Mouse (Mus musculus): ENCODE measurements around the gene Tmem207. TPM values are rescaled to one million over a fixed set of nuclear protein-coding genes. Genes with fewer than 3 reads are reported as not detected.

The Tmem207 gene
- polyA plus RNA-seq (2014; fragmentation: Nextera tagmentation; extraction: Ambion mirVana) = 0.47 TPM in 1 of 2 replicates, not detected in the other

GRCm38 (mm10) chr16:26526669-26527068 lies at the start of gene Tmem207:
Gene Tmem207 (minus strand): TSS chr16:26526769.
- Histone ChIP-seq H3K4me3 (ENCODE audit: low read depth, low read length) (no peak within 1 kb of the TSS), H3K4me2 (ENCODE audit: low read depth, low read length) (no peak within 1 kb of the TSS), H3K36me3 (ENCODE audit: control insufficient read depth, insufficient read depth, low read length) (no peaks in the 10 kb centered on the region), H3K27ac (ENCODE audit: low read depth, low read length) (no peak within 1 kb of the TSS), H3K9me3 (ENCODE audit: control insufficient read depth, low read length) (no peaks in the 10 kb centered on the region), H3K9ac (replicated peaks; ENCODE audit: low read depth, low read length) (no peak within 1 kb of the TSS), H3K4me1 (ENCODE audit: control insufficient read depth, insufficient read depth, low read length) (0 out of 2 replicates have a peak, but pooled peaks cover 8% of the 10 kb centered on the region), H3K27me3 (ENCODE audit: control insufficient read depth, insufficient read depth, low read length) (no peaks in the 10 kb centered on the region)
- no peak for ATAC-seq (ENCODE audit: low read depth)
- WGBS = 67% methylated on average over 4 of the region's 4 CpGs

GRCm38 (mm10) chr16:26574173-26574572 lies 47.6 kb upstream of the Tmem207 start:
- no peak for ATAC-seq (ENCODE audit: low read depth)
- Histone ChIP-seq H3K36me3 (ENCODE audit: control insufficient read depth, insufficient read depth, low read length) (no peaks in the 10 kb centered on the region), H3K4me3 (ENCODE audit: low read depth, low read length) (no peak overlapping the region), H3K4me1 (ENCODE audit: control insufficient read depth, insufficient read depth, low read length) (no peaks in the 10 kb centered on the region), H3K27me3 (ENCODE audit: control insufficient read depth, insufficient read depth, low read length) (no peaks in the 10 kb centered on the region), H3K27ac (ENCODE audit: low read depth, low read length) (no peak overlapping the region), H3K9ac (replicated peaks; ENCODE audit: low read depth, low read length) (no peak overlapping the region), H3K4me2 (ENCODE audit: low read depth, low read length) (no peak overlapping the region), H3K9me3 (ENCODE audit: control insufficient read depth, low read length) (no peaks in the 10 kb centered on the region)
- WGBS = 93% methylated on average over 5 of the region's 5 CpGs

- Histone ChIP-seq H3K27me3 (ENCODE audit: control insufficient read depth, insufficient read depth, low read length) (no peaks in the 10 kb centered on the region), H3K4me3 (ENCODE audit: low read depth, low read length) (no peak overlapping the region), H3K4me1 (ENCODE audit: control insufficient read depth, insufficient read depth, low read length) (no peaks in the 10 kb centered on the region), H3K27ac (ENCODE audit: low read depth, low read length) (no peak overlapping the region), H3K9me3 (ENCODE audit: control insufficient read depth, low read length) (no peaks in the 10 kb centered on the region), H3K36me3 (ENCODE audit: control insufficient read depth, insufficient read depth, low read length) (no peaks in the 10 kb centered on the region), H3K9ac (replicated peaks; ENCODE audit: low read depth, low read length) (no peak overlapping the region), H3K4me2 (ENCODE audit: low read depth, low read length) (no peak overlapping the region)
- 97% methylated on average over 2 of the region's 2 CpGs for WGBS
- no peak for ATAC-seq (ENCODE audit: low read depth)
Measured at GRCm38 (mm10) chr16:26571836-26572235, 45.3 kb upstream of the Tmem207 start.

GRCm38 (mm10) chr16:26569387-26569978 lies 42.9 kb upstream of the Tmem207 start:
- ATAC-seq (ENCODE audit: low read depth) = no peak
- Histone ChIP-seq H3K4me3 (ENCODE audit: low read depth, low read length) (no peak overlapping the region), H3K27me3 (ENCODE audit: control insufficient read depth, insufficient read depth, low read length) (no peaks in the 10 kb centered on the region), H3K4me2 (ENCODE audit: low read depth, low read length) (no peak overlapping the region), H3K9me3 (ENCODE audit: control insufficient read depth, low read length) (no peaks in the 10 kb centered on the region), H3K4me1 (ENCODE audit: control insufficient read depth, insufficient read depth, low read length) (no peaks in the 10 kb centered on the region), H3K27ac (ENCODE audit: low read depth, low read length) (no peak overlapping the region), H3K9ac (replicated peaks; ENCODE audit: low read depth, low read length) (no peak overlapping the region), H3K36me3 (ENCODE audit: control insufficient read depth, insufficient read depth, low read length) (no peaks in the 10 kb centered on the region)

- no peak overlapping the region for H3K9ac ChIP-seq (replicated peaks; ENCODE audit: low read depth, low read length)
- no peak for ATAC-seq (ENCODE audit: low read depth)
- H3K4me1 ChIP-seq (ENCODE audit: control insufficient read depth, insufficient read depth, low read length) = no peaks in the 10 kb centered on the region
- no peak overlapping the region for H3K4me2 ChIP-seq (ENCODE audit: low read depth, low read length)
- H3K36me3 ChIP-seq (ENCODE audit: control insufficient read depth, insufficient read depth, low read length) = no peaks in the 10 kb centered on the region
- no peak overlapping the region for H3K4me3 ChIP-seq (ENCODE audit: low read depth, low read length)
- H3K27me3 ChIP-seq (ENCODE audit: control insufficient read depth, insufficient read depth, low read length) = no peaks in the 10 kb centered on the region
- H3K27ac ChIP-seq (ENCODE audit: low read depth, low read length) = no peak overlapping the region
- no peaks in the 10 kb centered on the region for H3K9me3 ChIP-seq (ENCODE audit: control insufficient read depth, low read length)
- WGBS = 86% methylated on average over 2 of the region's 2 CpGs
Measured at GRCm38 (mm10) chr16:26562771-26563170, 36.2 kb upstream of the Tmem207 start.

GRCm38 (mm10) chr16:26561743-26562142 lies 35.2 kb upstream of the Tmem207 start:
- no peaks in the 10 kb centered on the region for H3K9me3 ChIP-seq (ENCODE audit: control insufficient read depth, low read length)
- no peaks in the 10 kb centered on the region for H3K4me1 ChIP-seq (ENCODE audit: control insufficient read depth, insufficient read depth, low read length)
- no peaks in the 10 kb centered on the region for H3K36me3 ChIP-seq (ENCODE audit: control insufficient read depth, insufficient read depth, low read length)
- 11% methylated on average over 2 of the region's 2 CpGs for WGBS
- no peak for ATAC-seq (ENCODE audit: low read depth)
- no peak overlapping the region for H3K9ac ChIP-seq (replicated peaks; ENCODE audit: low read depth, low read length)
- no peak overlapping the region for H3K27ac ChIP-seq (ENCODE audit: low read depth, low read length)
- H3K27me3 ChIP-seq (ENCODE audit: control insufficient read depth, insufficient read depth, low read length) = no peaks in the 10 kb centered on the region
- H3K4me2 ChIP-seq (ENCODE audit: low read depth, low read length) = no peak overlapping the region
- H3K4me3 ChIP-seq (ENCODE audit: low read depth, low read length) = no peak overlapping the region

- H3K27ac ChIP-seq (ENCODE audit: low read depth, low read length) = no peak overlapping the region
- WGBS = 80% methylated on average over 1 of the region's 1 CpGs
- no peaks in the 10 kb centered on the region for H3K27me3 ChIP-seq (ENCODE audit: control insufficient read depth, insufficient read depth, low read length)
- no peaks in the 10 kb centered on the region for H3K36me3 ChIP-seq (ENCODE audit: control insufficient read depth, insufficient read depth, low read length)
- no peak overlapping the region for H3K4me3 ChIP-seq (ENCODE audit: low read depth, low read length)
- no peaks in the 10 kb centered on the region for H3K4me1 ChIP-seq (ENCODE audit: control insufficient read depth, insufficient read depth, low read length)
- no peak overlapping the region for H3K4me2 ChIP-seq (ENCODE audit: low read depth, low read length)
- no peak for ATAC-seq (ENCODE audit: low read depth)
- H3K9me3 ChIP-seq (ENCODE audit: control insufficient read depth, low read length) = no peaks in the 10 kb centered on the region
- H3K9ac ChIP-seq (replicated peaks; ENCODE audit: low read depth, low read length) = no peak overlapping the region
Measured at GRCm38 (mm10) chr16:26558797-26559196, 32.2 kb upstream of the Tmem207 start.

- no peak for ATAC-seq (ENCODE audit: low read depth)
- no peak overlapping the region for H3K4me2 ChIP-seq (ENCODE audit: low read depth, low read length)
- H3K9me3 ChIP-seq (ENCODE audit: control insufficient read depth, low read length) = no peaks in the 10 kb centered on the region
- 80% methylated on average over 3 of the region's 3 CpGs for WGBS
- no peak overlapping the region for H3K9ac ChIP-seq (replicated peaks; ENCODE audit: low read depth, low read length)
- H3K27ac ChIP-seq (ENCODE audit: low read depth, low read length) = no peak overlapping the region
- no peaks in the 10 kb centered on the region for H3K36me3 ChIP-seq (ENCODE audit: control insufficient read depth, insufficient read depth, low read length)
- 0 out of 2 replicates have a peak, but pooled peaks cover 2% of the 10 kb centered on the region for H3K4me1 ChIP-seq (ENCODE audit: control insufficient read depth, insufficient read depth, low read length)
- H3K4me3 ChIP-seq (ENCODE audit: low read depth, low read length) = no peak overlapping the region
- H3K27me3 ChIP-seq (ENCODE audit: control insufficient read depth, insufficient read depth, low read length) = no peaks in the 10 kb centered on the region
Measured at GRCm38 (mm10) chr16:26552234-26552633, 25.7 kb upstream of the Tmem207 start.

- Histone ChIP-seq H3K36me3 (ENCODE audit: control insufficient read depth, insufficient read depth, low read length) (no peaks in the 10 kb centered on the region), H3K4me2 (ENCODE audit: low read depth, low read length) (no peak overlapping the region), H3K27me3 (ENCODE audit: control insufficient read depth, insufficient read depth, low read length) (no peaks in the 10 kb centered on the region), H3K27ac (ENCODE audit: low read depth, low read length) (no peak overlapping the region), H3K4me3 (ENCODE audit: low read depth, low read length) (no peak overlapping the region), H3K4me1 (ENCODE audit: control insufficient read depth, insufficient read depth, low read length) (0 out of 2 replicates have a peak, but pooled peaks cover 9% of the 10 kb centered on the region), H3K9ac (replicated peaks; ENCODE audit: low read depth, low read length) (no peak overlapping the region), H3K9me3 (ENCODE audit: control insufficient read depth, low read length) (no peaks in the 10 kb centered on the region)
- WGBS = 90% methylated on average over 2 of the region's 2 CpGs
- ATAC-seq (ENCODE audit: low read depth) = no peak
Measured at GRCm38 (mm10) chr16:26549221-26549620, 22.7 kb upstream of the Tmem207 start.
